16 mouse cellular contexts compared by ENCODE assay signal in genomic region chr12:71521936-71522335, GRCm38 (mm10).
"Had no signal": no experiment of that assay in that cellular context is flagged by ENCODE, and none has a peak within 500 bp of the region (broad histone marks: within the 10 kb centered on the region; RNA-seq: fewer than 3 reads in every experiment).

No protein-coding gene starts in this region.

- H3K27ac ChIP-seq: left cerebral cortex, adult 2 months; limb, embryonic 12.5 days; liver, embryonic 15.5 days; lung, embryonic 15.5 days; macrophage; midbrain, embryonic 12.5 days; neural tube, embryonic 13.5 days had no signal

- H3K9ac ChIP-seq: limb, embryonic 12.5 days; liver, embryonic 15.5 days; lung, embryonic 15.5 days; midbrain, embryonic 12.5 days; neural tube, embryonic 13.5 days; stomach, embryonic 15.5 days had no signal

- ATAC-seq: midbrain, embryonic 16.5 days had no signal

- DNase-seq: kidney, postnatal 14 days; liver; lung, postnatal 14 days; retina, postnatal 1 day; right cerebral cortex, postnatal 4 days; spleen, adult 18-20 months; thymus, postnatal 4 days had no signal

- H3K9me3 ChIP-seq: limb, embryonic 12.5 days; liver, embryonic 15.5 days; lung, embryonic 15.5 days; midbrain, embryonic 12.5 days; neural tube, embryonic 13.5 days; stomach, embryonic 15.5 days had no signal

- H3K4me1 ChIP-seq: liver, embryonic 15.5 days; stomach, embryonic 15.5 days had no signal

- H3K36me3 ChIP-seq: limb, embryonic 12.5 days; liver, embryonic 15.5 days; lung, embryonic 15.5 days; midbrain, embryonic 12.5 days; neural tube, embryonic 13.5 days; stomach, embryonic 15.5 days had no signal

- H3K4me3 ChIP-seq: left cerebral cortex, adult 2 months; limb, embryonic 12.5 days; liver, embryonic 15.5 days; lung, embryonic 15.5 days; midbrain, embryonic 12.5 days; neural tube, embryonic 13.5 days; stomach, embryonic 15.5 days had no signal

- H3K4me2 ChIP-seq: limb, embryonic 12.5 days; liver, embryonic 15.5 days; lung, embryonic 15.5 days; midbrain, embryonic 12.5 days; neural tube, embryonic 13.5 days; stomach, embryonic 15.5 days had no signal

- H3K27me3 ChIP-seq: liver, embryonic 15.5 days; lung, embryonic 15.5 days; neural tube, embryonic 13.5 days; stomach, embryonic 15.5 days had no signal
